Mouse (Mus musculus) spleen, adult 2 months (tissue): ENCODE measurements around the gene Slit3.

Experiments used
- CTCF ChIP-seq: fragments of 200-500 bp; IDR thresholded peaks from 2 replicates; pipeline ENCODE4 v1.5.1; 2011; ENCODE audit warnings: mild to moderate bottlenecking, inconsistent platforms; ENCODE audit not compliant: insufficient read depth, insufficient read length, insufficient replicate concordance; ENCODE audit errors: extremely low read depth
- POLR2A ChIP-seq: fragments of 200-500 bp; IDR thresholded peaks from 2 replicates; pipeline ENCODE4 v1.6.1; 2011; ENCODE audit warnings: low read depth, low read length, inconsistent platforms

GRCm38 (mm10) chr11:35152875-35153274 lies 31.9 kb downstream of the Slit3 start:
- no peak for TF ChIP-seq CTCF
- TF ChIP-seq POLR2A, result no peak
